Mouse (Mus musculus) neural tube, embryonic 13.5 days (tissue): Measurements from ENCODE around the gene Igfbpl1. TPM values are rescaled to one million over a fixed set of nuclear protein-coding genes. Genes with fewer than 3 reads are reported as not detected.

Experiments used
- ATAC-seq: fragments of 200-750 bp; cut with Nextera tagmentation; 2 replicates; pipeline ENCODE4 v1.8.0; 2017; ENCODE audit warnings: low read depth, mild to moderate bottlenecking, moderate TSS enrichment, moderate library complexity
- H3K27ac ChIP-seq: fragments of 300-500 bp; sonication (generic); replicated peaks from 2 replicates; pipeline ENCODE4 v1.5.1; 2015; ENCODE audit warnings: moderate library complexity, mild to moderate bottlenecking, inconsistent platforms
- H3K27me3 ChIP-seq: fragments of 300-500 bp; sonication (generic); 2 replicates; pipeline ENCODE4 v1.6.1; 2015; ENCODE audit warnings: mild to moderate bottlenecking, inconsistent platforms
- H3K36me3 ChIP-seq: fragments of 300-500 bp; sonication (generic); 2 replicates; pipeline ENCODE4 v1.6.1; 2015; ENCODE audit warnings: mild to moderate bottlenecking, inconsistent platforms
- H3K4me1 ChIP-seq: fragments of 300-500 bp; sonication (generic); replicated peaks from 2 replicates; pipeline ENCODE4 v1.6.1; 2015; ENCODE audit warnings: inconsistent platforms
- H3K4me2 ChIP-seq: fragments of 300-500 bp; sonication (generic); 2 replicates; pipeline ENCODE4 v1.6.1; 2015; ENCODE audit warnings: inconsistent platforms, mild to moderate bottlenecking, moderate library complexity
- H3K4me3 ChIP-seq: fragments of 300-500 bp; sonication (generic); 2 replicates; pipeline ENCODE4 v1.5.1; 2015; ENCODE audit warnings: mild to moderate bottlenecking, inconsistent platforms
- H3K9ac ChIP-seq: fragments of 300-500 bp; sonication (generic); 2 replicates; pipeline ENCODE4 v1.6.1; 2015; ENCODE audit warnings: moderate library complexity, mild to moderate bottlenecking, inconsistent platforms
- H3K9me3 ChIP-seq: fragments of 300-500 bp; sonication (generic); 2 replicates; pipeline ENCODE4 v1.6.1; 2016; ENCODE audit warnings: inconsistent platforms
- WGBS: fragments of 180-500 bp; shearing (Covaris S2); methylation state at CpG from one replicate; pipeline ENCODE4 v1.1.7; 2015; 5-methylcytosine and 5-hydroxymethylcytosine counted together
- polyA plus RNA-seq: library from polyadenylated mRNA; unstranded; fragments of >200 nt; fragmentation: Nextera tagmentation; extraction: Ambion mirVana; gene quantifications from 2 replicates; pipeline ENCODE4 v1.2.1, GENCODE M21; 2015

Igfbpl1 gene
- polyA plus RNA-seq, result 62.8 and 63.8 TPM in 2 replicates

GRCm38 (mm10) chr4:45826275-45827040 is at the start of gene Igfbpl1:
Igfbpl1 (minus strand) TSS chr4:45826923.
- Histone ChIP-seq H3K4me1 (peaks cover 93% of the 10 kb centered on the region), H3K4me3 (peak within 1 kb of the TSS; percentile 67), H3K4me2 (peak within 1 kb of the TSS; percentile 62), H3K9me3 (no peaks in the 10 kb centered on the region), H3K9ac (peak within 1 kb of the TSS; percentile 91), H3K27ac (peak within 1 kb of the TSS; percentile 97), H3K27me3 (peaks cover 43% of the 10 kb centered on the region), H3K36me3 (0 out of 2 replicates have a peak, but pooled peaks cover 5% of the 10 kb centered on the region)
- under 1% methylated on average over 91 of the region's 91 CpGs for WGBS
- ATAC-seq, result peak; percentile 51

GRCm38 (mm10) chr4:45872147-45872546 is 45.4 kb upstream of the Igfbpl1 start:
- no peak overlapping the region for H3K9ac ChIP-seq
- no peak overlapping the region for H3K27ac ChIP-seq
- H3K4me1 ChIP-seq, result 0 out of 2 replicates have a peak, but pooled peaks cover 7% of the 10 kb centered on the region
- no peak overlapping the region for H3K4me3 ChIP-seq
- H3K4me2 ChIP-seq, result no peak overlapping the region
- peaks cover 18% of the 10 kb centered on the region; the same call in 1 of the 2 replicates for H3K36me3 ChIP-seq
- WGBS, result 94% methylated on average over 2 of the region's 2 CpGs
- ATAC-seq, result no peak
- peaks cover 4% of the 10 kb centered on the region; the same call in 1 of the 2 replicates for H3K27me3 ChIP-seq
- no peaks in the 10 kb centered on the region for H3K9me3 ChIP-seq

GRCm38 (mm10) chr4:45869021-45869815 is 42.5 kb upstream of the Igfbpl1 start:
- 38% methylated on average over 24 of the region's 24 CpGs for WGBS
- no peak for ATAC-seq
- 0 out of 2 replicates have a peak, but pooled peaks cover 7% of the 10 kb centered on the region for H3K4me1 ChIP-seq
- H3K27me3 ChIP-seq, result peaks cover 4% of the 10 kb centered on the region; the same call in 1 of the 2 replicates
- H3K36me3 ChIP-seq, result 0 out of 2 replicates have a peak, but pooled peaks cover 9% of the 10 kb centered on the region
- no peaks in the 10 kb centered on the region for H3K9me3 ChIP-seq
- no peak overlapping the region for H3K27ac ChIP-seq
- peak overlapping the region; percentile 27; the same call in 1 of the 2 replicates for H3K4me2 ChIP-seq
- H3K9ac ChIP-seq, result no peak overlapping the region
- no peak overlapping the region for H3K4me3 ChIP-seq

- Histone ChIP-seq H3K4me2 (no peak overlapping the region), H3K9me3 (no peaks in the 10 kb centered on the region), H3K27me3 (peaks cover 4% of the 10 kb centered on the region; the same call in 1 of the 2 replicates), H3K27ac (no peak overlapping the region), H3K9ac (no peak overlapping the region), H3K4me1 (0 out of 2 replicates have a peak, but pooled peaks cover 7% of the 10 kb centered on the region), H3K36me3 (no peaks in the 10 kb centered on the region), H3K4me3 (no peak overlapping the region)
- no peak for ATAC-seq
- WGBS, result 26% methylated on average over 8 of the region's 8 CpGs
These were observed 40.7 kb upstream of the Igfbpl1 start for GRCm38 (mm10) chr4:45867416-45867815.

- ATAC-seq, result no peak
- Histone ChIP-seq H3K4me2 (no peak overlapping the region), H3K9me3 (no peaks in the 10 kb centered on the region)
These were observed 34.4 kb upstream of the Igfbpl1 start for GRCm38 (mm10) chr4:45861160-45861559.

GRCm38 (mm10) chr4:45855803-45856424 is 29.2 kb upstream of the Igfbpl1 start:
- H3K4me1 ChIP-seq, result peaks cover 13% of the 10 kb centered on the region
- no peaks in the 10 kb centered on the region for H3K9me3 ChIP-seq
- WGBS, result 51% methylated on average over 19 of the region's 19 CpGs
- ATAC-seq, result no peak
- no peak overlapping the region for H3K9ac ChIP-seq
- no peak overlapping the region for H3K27ac ChIP-seq
- peaks cover 4% of the 10 kb centered on the region; the same call in 1 of the 2 replicates for H3K27me3 ChIP-seq
- H3K36me3 ChIP-seq, result 0 out of 2 replicates have a peak, but pooled peaks cover 5% of the 10 kb centered on the region
- H3K4me2 ChIP-seq, result no peak overlapping the region
- no peak overlapping the region for H3K4me3 ChIP-seq

More at GRCm38 (mm10) chr4:45861160-45861559, 34.4 kb upstream of the Igfbpl1 start:
- Histone ChIP-seq H3K4me1 (no peaks in the 10 kb centered on the region), H3K27ac (no peak overlapping the region), H3K27me3 (peaks cover 3% of the 10 kb centered on the region; the same call in 1 of the 2 replicates), H3K9ac (no peak overlapping the region), H3K4me3 (no peak overlapping the region), H3K36me3 (0 out of 2 replicates have a peak, but pooled peaks cover 5% of the 10 kb centered on the region)
- WGBS, result 52% methylated on average over 5 of the region's 5 CpGs

GRCm38 (mm10) chr4:45853496-45854246 is 26.9 kb upstream of the Igfbpl1 start:
- H3K4me1 ChIP-seq, result peaks cover 32% of the 10 kb centered on the region
- H3K36me3 ChIP-seq, result no peaks in the 10 kb centered on the region
- H3K4me2 ChIP-seq, result no peak overlapping the region
- no peak for ATAC-seq
- H3K9me3 ChIP-seq, result no peaks in the 10 kb centered on the region
- peaks cover 7% of the 10 kb centered on the region; the same call in 1 of the 2 replicates for H3K27me3 ChIP-seq
- no peak overlapping the region for H3K27ac ChIP-seq
- H3K4me3 ChIP-seq, result no peak overlapping the region
- H3K9ac ChIP-seq, result no peak overlapping the region
- WGBS, result 81% methylated on average over 15 of the region's 15 CpGs

- Histone ChIP-seq H3K9ac (peak overlapping the region; percentile 36), H3K9me3 (no peaks in the 10 kb centered on the region), H3K27ac (peak overlapping the region; percentile 61), H3K4me2 (no peak overlapping the region), H3K4me1 (peaks cover 40% of the 10 kb centered on the region), H3K36me3 (no peaks in the 10 kb centered on the region), H3K4me3 (no peak overlapping the region), H3K27me3 (peaks cover 7% of the 10 kb centered on the region; the same call in 1 of the 2 replicates)
- peak; percentile 38; the same call in 1 of the 2 replicates for ATAC-seq
- 7% methylated on average over 3 of the region's 3 CpGs for WGBS
These were observed 24.9 kb upstream of the Igfbpl1 start for GRCm38 (mm10) chr4:45851640-45852051.

GRCm38 (mm10) chr4:45849419-45849818 is 22.7 kb upstream of the Igfbpl1 start:
- Histone ChIP-seq H3K4me1 (peaks cover 40% of the 10 kb centered on the region), H3K27ac (no peak overlapping the region), H3K27me3 (0 out of 2 replicates have a peak, but pooled peaks cover 2% of the 10 kb centered on the region), H3K9me3 (no peaks in the 10 kb centered on the region), H3K9ac (no peak overlapping the region), H3K4me2 (peak overlapping the region; percentile 27), H3K36me3 (no peaks in the 10 kb centered on the region), H3K4me3 (0 out of 2 replicates have a peak overlapping the region, but pooled peaks have one; percentile 15)
- WGBS, result 19% methylated on average over 1 of the region's 1 CpGs
- ATAC-seq, result no peak

- 0 out of 2 replicates have a peak, but pooled peaks cover 2% of the 10 kb centered on the region for H3K27me3 ChIP-seq
- no peaks in the 10 kb centered on the region for H3K36me3 ChIP-seq
- WGBS, result 11% methylated on average over 10 of the region's 10 CpGs
- peak overlapping the region; percentile 27 for H3K4me2 ChIP-seq
- no peaks in the 10 kb centered on the region for H3K9me3 ChIP-seq
- no peak for ATAC-seq
- peak overlapping the region; percentile 61 for H3K27ac ChIP-seq
- 0 out of 2 replicates have a peak overlapping the region, but pooled peaks have one; percentile 26 for H3K9ac ChIP-seq
- H3K4me3 ChIP-seq, result peak overlapping the region; percentile 15; the same call in 1 of the 2 replicates
- H3K4me1 ChIP-seq, result peaks cover 40% of the 10 kb centered on the region
These were observed 22.1 kb upstream of the Igfbpl1 start for GRCm38 (mm10) chr4:45848825-45849156.
